Mouse (Mus musculus): ENCODE measurements at regions not wholly inside any gene's neighbourhood (a gene's known extent, or its start where the extent isn't known, plus 50 kb on each side); places are given as distances from the start of the nearest gene placed in this dataset.

DNA sequence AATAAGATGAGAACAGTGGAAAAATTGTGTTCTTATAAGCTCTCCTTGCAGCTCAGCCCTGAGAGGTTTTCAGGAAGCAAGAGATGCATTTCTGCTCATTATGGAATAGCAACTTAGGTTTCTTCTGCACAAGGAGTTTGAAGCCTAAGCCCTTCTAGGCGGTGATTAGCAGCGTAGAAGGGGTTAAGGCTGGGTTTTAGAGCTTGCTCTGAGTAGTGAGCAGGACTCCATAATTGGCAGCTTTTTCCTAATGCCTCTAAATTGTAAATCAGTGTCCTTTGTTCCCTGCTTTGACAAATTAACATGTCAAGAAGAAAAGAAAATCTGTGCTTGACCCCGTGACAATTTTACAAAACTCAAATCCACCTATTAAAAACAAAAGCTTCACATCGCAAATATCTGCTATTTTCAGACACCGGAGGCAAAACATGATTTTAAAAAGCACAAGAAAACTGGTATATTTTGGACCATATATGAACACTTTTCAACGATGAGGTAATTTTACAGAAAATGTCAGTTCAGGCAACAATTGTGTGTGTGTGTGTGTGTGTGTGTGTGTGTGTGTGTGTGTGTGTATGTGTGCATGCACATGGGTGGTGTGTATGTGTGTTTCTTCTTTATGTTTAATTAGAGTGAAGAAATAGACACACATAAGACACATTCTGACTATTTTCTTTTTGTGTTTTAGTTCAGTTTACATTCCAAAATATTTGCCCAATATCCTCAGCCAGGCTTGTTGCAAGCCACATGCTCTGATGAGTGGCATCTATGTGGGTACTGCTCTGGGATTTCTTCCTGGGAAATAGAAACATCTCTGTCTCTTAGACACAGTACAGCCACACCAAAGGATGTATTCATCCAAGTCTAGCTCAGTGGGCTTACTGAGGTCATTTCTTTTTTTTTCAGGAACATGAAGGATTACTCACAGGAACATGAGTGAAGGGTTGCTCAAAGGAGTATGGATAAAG lies 804.3 kb downstream of the Tmem132b start:
- H3K9me3 ChIP-seq (replicated peaks) = peaks cover 50% of the 10 kb centered on the region
- no peaks in the 10 kb centered on the region for H3K4me1 ChIP-seq (ENCODE audit: insufficient read depth, low read depth, low read length)
- no peak for ATAC-seq (ENCODE audit: extremely low read depth, insufficient number of reproducible peaks, low FRiP score, poor library complexity, severe bottlenecking)
- no peaks in the 10 kb centered on the region for H3K27me3 ChIP-seq (ENCODE audit: insufficient read depth, low read length)
- no peak for DNase-seq (ENCODE audit: low spot score)
- no peak overlapping the region for H3K4me3 ChIP-seq (ENCODE audit: low read depth, low read length)
- no peaks in the 10 kb centered on the region for H3K36me3 ChIP-seq (replicated peaks)
- no peak for TF ChIP-seq GATA2 (IDR thresholded peaks at IDR 0.05; ENCODE audit: borderline replicate concordance, low read depth, low read length)
- no peak for TF ChIP-seq CTCF (IDR thresholded peaks at IDR 0.05; ENCODE audit: low read depth, low read length)
- no peak for TF ChIP-seq GATA1 (IDR thresholded peaks at IDR 0.05; ENCODE audit: borderline replicate concordance, low read length)
- no peak for TF ChIP-seq TAL1 (conservative IDR thresholded peaks at IDR 0.05; ENCODE audit: low read depth, low read length)
- TF ChIP-seq POLR2AphosphoS5 (IDR thresholded peaks at IDR 0.05; ENCODE audit: insufficient replicate concordance, low read depth, low read length) = no peak

DNA sequence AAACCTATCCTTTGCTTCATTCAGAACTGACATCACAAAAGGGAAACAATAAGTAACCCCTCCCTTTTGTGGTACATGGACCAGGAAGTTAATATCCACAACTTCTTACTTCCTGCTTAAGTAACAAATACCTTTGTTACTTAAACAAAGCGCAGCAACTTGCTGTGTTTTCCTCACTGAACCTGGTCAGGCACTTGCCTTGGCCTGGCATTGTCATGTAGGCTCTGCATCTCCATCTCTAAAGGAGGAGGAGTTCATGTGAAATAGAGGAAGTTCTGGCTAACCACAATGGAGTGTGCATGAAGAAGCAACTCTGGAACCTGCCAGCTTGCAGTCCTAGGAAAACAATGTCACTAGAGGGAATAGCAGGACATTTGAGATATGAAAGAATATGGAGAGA lies 806.3 kb downstream of the Tmem132b start:
- Histone ChIP-seq H3K4me3 (ENCODE audit: low read depth, low read length) (no peak overlapping the region), H3K27me3 (ENCODE audit: insufficient read depth, low read length) (no peaks in the 10 kb centered on the region), H3K36me3 (replicated peaks) (no peaks in the 10 kb centered on the region), H3K9me3 (replicated peaks) (peaks cover 50% of the 10 kb centered on the region), H3K4me1 (ENCODE audit: insufficient read depth, low read depth, low read length) (no peaks in the 10 kb centered on the region)
- ATAC-seq (ENCODE audit: extremely low read depth, insufficient number of reproducible peaks, low FRiP score, poor library complexity, severe bottlenecking) (no peak), DNase-seq (ENCODE audit: low spot score) (no peak)
- no peak for TF ChIP-seq TAL1 (conservative IDR thresholded peaks at IDR 0.05; ENCODE audit: low read depth, low read length)
- no peak for TF ChIP-seq CTCF (IDR thresholded peaks at IDR 0.05; ENCODE audit: low read depth, low read length)
- TF ChIP-seq POLR2AphosphoS5 (IDR thresholded peaks at IDR 0.05; ENCODE audit: insufficient replicate concordance, low read depth, low read length) = no peak
- TF ChIP-seq GATA1 (IDR thresholded peaks at IDR 0.05; ENCODE audit: borderline replicate concordance, low read length) = no peak
- TF ChIP-seq GATA2 (IDR thresholded peaks at IDR 0.05; ENCODE audit: borderline replicate concordance, low read depth, low read length) = no peak

DNA sequence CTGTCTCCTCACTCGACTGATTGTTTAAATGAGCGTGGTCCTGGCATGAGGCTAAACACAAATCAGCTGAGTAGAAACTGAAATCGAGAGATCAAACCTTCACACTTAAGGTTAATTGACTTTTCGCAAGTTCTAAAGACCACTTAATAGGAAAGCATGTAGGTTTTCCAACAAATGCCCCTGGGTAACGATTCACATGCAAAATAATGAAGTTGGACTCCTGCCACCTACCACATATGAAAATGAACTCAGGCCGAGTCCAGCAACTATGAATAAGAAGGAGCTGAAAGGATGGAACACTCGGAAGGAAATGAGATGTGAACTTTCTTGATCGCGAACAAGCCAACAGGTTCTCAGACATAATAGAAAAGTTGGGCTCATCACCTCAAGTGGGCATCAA lies 812.0 kb downstream of the Tmem132b start:
- no peaks in the 10 kb centered on the region for H3K4me1 ChIP-seq (ENCODE audit: insufficient read depth, low read depth, low read length)
- ATAC-seq (ENCODE audit: extremely low read depth, insufficient number of reproducible peaks, low FRiP score, poor library complexity, severe bottlenecking) = no peak
- H3K4me3 ChIP-seq (ENCODE audit: low read depth, low read length) = no peak overlapping the region
- DNase-seq (ENCODE audit: low spot score) = no peak
- no peaks in the 10 kb centered on the region for H3K36me3 ChIP-seq (replicated peaks)
- peaks cover 58% of the 10 kb centered on the region for H3K9me3 ChIP-seq (replicated peaks)
- H3K27me3 ChIP-seq (ENCODE audit: insufficient read depth, low read length) = no peaks in the 10 kb centered on the region
- no peak for TF ChIP-seq TAL1 (conservative IDR thresholded peaks at IDR 0.05; ENCODE audit: low read depth, low read length)
- no peak for TF ChIP-seq GATA1 (IDR thresholded peaks at IDR 0.05; ENCODE audit: borderline replicate concordance, low read length)
- TF ChIP-seq CTCF (IDR thresholded peaks at IDR 0.05; ENCODE audit: low read depth, low read length) = no peak
- TF ChIP-seq GATA2 (IDR thresholded peaks at IDR 0.05; ENCODE audit: borderline replicate concordance, low read depth, low read length) = no peak
- no peak for TF ChIP-seq POLR2AphosphoS5 (IDR thresholded peaks at IDR 0.05; ENCODE audit: insufficient replicate concordance, low read depth, low read length)

DNA sequence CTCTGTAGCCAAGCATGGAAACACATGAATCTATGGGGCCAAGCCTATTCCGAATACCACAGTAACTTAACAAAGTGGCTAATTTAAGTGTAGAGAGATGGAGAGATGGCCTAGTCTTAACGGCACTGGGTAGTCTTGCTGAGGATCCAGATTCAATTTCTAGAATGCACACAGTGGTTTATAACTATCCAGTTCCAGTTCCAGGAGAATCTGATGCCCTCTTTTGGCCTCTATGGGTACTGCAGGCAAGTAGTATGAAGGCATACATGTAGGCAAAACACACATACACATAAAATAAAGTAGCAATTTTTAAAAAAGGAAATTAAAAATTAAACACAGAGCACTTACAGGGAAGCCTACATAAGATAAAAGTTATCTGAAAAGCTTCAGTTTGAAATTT lies 819.4 kb downstream of the Tmem132b start:
- TF ChIP-seq TAL1 (conservative IDR thresholded peaks at IDR 0.05; ENCODE audit: low read depth, low read length) = no peak
- TF ChIP-seq CTCF (IDR thresholded peaks at IDR 0.05; ENCODE audit: low read depth, low read length) = no peak
- TF ChIP-seq GATA2 (IDR thresholded peaks at IDR 0.05; ENCODE audit: borderline replicate concordance, low read depth, low read length) = no peak
- no peak for TF ChIP-seq POLR2AphosphoS5 (IDR thresholded peaks at IDR 0.05; ENCODE audit: insufficient replicate concordance, low read depth, low read length)
- TF ChIP-seq GATA1 (IDR thresholded peaks at IDR 0.05; ENCODE audit: borderline replicate concordance, low read length) = no peak
- H3K4me1 ChIP-seq (ENCODE audit: insufficient read depth, low read depth, low read length) = no peaks in the 10 kb centered on the region
- H3K4me3 ChIP-seq (ENCODE audit: low read depth, low read length) = no peak overlapping the region
- DNase-seq (ENCODE audit: low spot score) = no peak
- H3K9me3 ChIP-seq (replicated peaks) = peaks cover 46% of the 10 kb centered on the region
- H3K36me3 ChIP-seq (replicated peaks) = no peaks in the 10 kb centered on the region
- no peak for ATAC-seq (ENCODE audit: extremely low read depth, insufficient number of reproducible peaks, low FRiP score, poor library complexity, severe bottlenecking)
- H3K27me3 ChIP-seq (ENCODE audit: insufficient read depth, low read length) = no peaks in the 10 kb centered on the region

DNA sequence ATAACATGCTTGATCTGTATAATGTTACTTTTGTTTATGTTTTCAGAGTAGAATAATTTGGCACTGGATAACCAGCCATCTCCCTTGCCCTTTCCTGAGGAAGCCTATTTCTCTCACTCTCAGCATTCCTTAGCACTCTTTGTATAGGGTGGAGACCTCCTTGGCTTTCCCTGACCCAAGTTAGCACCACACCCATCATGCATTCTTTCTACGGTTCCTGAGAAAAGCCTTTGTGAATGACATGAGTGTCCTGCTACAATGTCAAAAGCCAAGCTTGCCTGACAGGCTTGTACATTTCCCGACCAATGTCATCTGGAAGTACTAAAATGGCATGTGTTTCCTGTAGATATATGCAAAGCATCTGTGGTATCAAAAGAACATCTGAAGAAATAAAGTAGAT lies 837.9 kb downstream of the Tmem132b start:
- Histone ChIP-seq H3K36me3 (replicated peaks) (no peaks in the 10 kb centered on the region), H3K4me3 (ENCODE audit: low read depth, low read length) (no peak overlapping the region), H3K4me1 (ENCODE audit: insufficient read depth, low read depth, low read length) (no peaks in the 10 kb centered on the region), H3K9me3 (replicated peaks) (peaks cover 26% of the 10 kb centered on the region), H3K27me3 (ENCODE audit: insufficient read depth, low read length) (no peaks in the 10 kb centered on the region)
- ATAC-seq (ENCODE audit: extremely low read depth, insufficient number of reproducible peaks, low FRiP score, poor library complexity, severe bottlenecking) = no peak
- TF ChIP-seq CTCF (IDR thresholded peaks at IDR 0.05; ENCODE audit: low read depth, low read length) (no peak), GATA1 (IDR thresholded peaks at IDR 0.05; ENCODE audit: borderline replicate concordance, low read length) (no peak)
- no peak for DNase-seq (ENCODE audit: low spot score)

DNA sequence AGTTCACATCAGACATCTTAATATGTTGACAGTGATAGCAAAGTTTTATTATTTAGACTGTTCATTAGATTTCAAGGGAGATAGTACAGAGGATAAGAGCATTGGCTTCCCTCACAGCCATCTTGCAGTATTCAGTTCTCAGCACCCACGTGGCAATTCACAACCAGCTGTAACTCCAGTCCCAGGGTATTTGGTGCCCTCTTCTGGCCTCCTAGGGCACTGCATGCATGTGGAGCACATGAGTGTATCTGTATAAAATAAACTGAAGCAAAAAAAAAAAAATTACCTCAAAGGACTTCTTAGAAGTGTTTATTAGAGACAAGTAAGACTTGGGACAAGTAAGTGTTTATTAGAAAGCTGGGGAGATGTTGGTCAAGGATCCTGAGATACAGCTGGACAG lies 849.3 kb upstream of the Tmem132c start:
- Histone ChIP-seq H3K4me3 (ENCODE audit: low read depth, low read length) (no peak overlapping the region), H3K27me3 (ENCODE audit: insufficient read depth, low read length) (no peaks in the 10 kb centered on the region), H3K4me1 (ENCODE audit: insufficient read depth, low read depth, low read length) (no peaks in the 10 kb centered on the region), H3K36me3 (replicated peaks) (no peaks in the 10 kb centered on the region), H3K9me3 (replicated peaks) (peaks cover 15% of the 10 kb centered on the region)
- ATAC-seq (ENCODE audit: extremely low read depth, insufficient number of reproducible peaks, low FRiP score, poor library complexity, severe bottlenecking) (no peak), DNase-seq (ENCODE audit: low spot score) (no peak)
- no peak for TF ChIP-seq CTCF (IDR thresholded peaks at IDR 0.05; ENCODE audit: low read depth, low read length)
